Mouse (Mus musculus) gastrocnemius, adult 2 months (tissue): ENCODE results near the gene Zscan12. TPM values are rescaled to one million over a fixed set of nuclear protein-coding genes. Genes with fewer than 3 reads are reported as not detected.
"Not testable (repeated sequence)": the region's sequence is repeated elsewhere in the genome, so short reads cannot be mapped to it uniquely, and the experiment has no call there.

Source experiments
- DNase-seq: peaks from one replicate; pipeline ENCODE4 v3.0.0; 2022
- H3K27ac ChIP-seq: fragments of 200-600 bp; 2 replicates; pipeline ENCODE4 v1.8.1; 2022; ENCODE audit warnings: mild to moderate bottlenecking
- H3K4me3 ChIP-seq: fragments of 200-600 bp; 2 replicates; pipeline ENCODE4 v1.8.1; 2022; ENCODE audit warnings: mild to moderate bottlenecking, moderate library complexity
- CTCF ChIP-seq: fragments of 200-600 bp; IDR thresholded peaks from 2 replicates; pipeline ENCODE4 v1.8.1; 2022; ENCODE audit warnings: antibody characterized with exemption, mild to moderate bottlenecking, moderate library complexity
- intact Hi-C: fragments of 180-260 bp; cut with DNase I; formaldehyde crosslinking; loops from one replicate; pipeline ENCODE4 v1.15.1; 2025
- total RNA-seq, 2 experiments: library from RNA; stranded (reverse); gene quantifications; 2 replicates each; pipeline ENCODE4 v1.2.3; 2021

The Zscan12 gene
- total RNA-seq, 2 experiments from 2014 or later = 6.9 to 8.7 TPM

GRCm38 (mm10) chr13:21363719-21364118, 1.1 kb downstream of the Zscan12 start:
- Histone ChIP-seq H3K4me3 (peak overlapping the region; percentile 97), H3K27ac (no peak overlapping the region)
- no peak for DNase-seq
- no peak for TF ChIP-seq CTCF
- intact Hi-C loops = loop anchor here (2.0 to 5.0 kb wide), 3 partner anchors 39 to 167 kb away; partner anchors contain the start of genes Zkscan3, Zkscan8 and Zscan26

- intact Hi-C loops = no loop called here
- DNase-seq = no peak
- no peak for TF ChIP-seq CTCF
- no peak overlapping the region for H3K4me3 ChIP-seq
- no peak overlapping the region for H3K27ac ChIP-seq
These were observed 4.0 kb downstream of the Zscan12 start for GRCm38 (mm10) chr13:21366635-21367034.

DNA sequence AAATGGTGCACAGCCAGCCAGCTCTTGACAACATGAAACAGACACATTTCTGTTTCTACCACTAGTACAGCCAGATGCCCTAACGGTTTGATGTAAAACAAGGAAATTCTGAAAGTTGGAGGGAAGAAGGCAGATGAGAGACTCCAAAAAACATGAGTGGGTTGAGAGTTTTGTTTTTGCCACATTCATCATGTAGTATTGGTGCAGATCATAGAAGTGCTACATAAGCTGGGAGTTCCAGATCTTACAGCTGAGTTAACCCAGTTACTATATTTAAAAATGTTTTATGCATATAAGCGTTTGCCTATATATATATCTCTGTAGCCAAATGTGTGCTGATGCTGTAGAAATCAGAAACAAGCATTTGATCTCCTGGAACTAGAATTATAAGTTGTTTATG, 10.1 kb downstream of the Zscan12 start:
- intact Hi-C loops = no loop called here
- no peak for TF ChIP-seq CTCF
- Histone ChIP-seq H3K4me3 (no peak overlapping the region), H3K27ac (no peak overlapping the region)
- no peak for DNase-seq

DNA sequence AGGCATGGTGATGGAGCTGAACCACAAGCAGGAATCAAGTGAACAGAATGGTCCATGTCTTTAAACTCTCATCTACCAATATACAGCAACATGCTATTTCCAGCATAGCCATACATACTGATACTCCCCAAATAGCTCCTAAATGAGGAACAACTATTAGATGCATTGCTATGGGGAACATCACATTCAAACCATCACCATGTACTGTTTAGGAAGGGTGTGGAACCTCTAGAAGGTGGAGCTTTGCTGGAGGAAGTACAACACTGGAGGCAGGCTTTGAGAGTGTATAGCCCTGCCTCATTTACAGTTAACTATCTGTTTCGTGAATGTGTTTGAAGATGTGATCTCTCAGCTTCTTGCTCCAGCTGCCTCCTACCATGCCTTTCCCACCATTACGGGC, 15.2 kb downstream of the Zscan12 start:
- intact Hi-C loops = no loop called here

DNA sequence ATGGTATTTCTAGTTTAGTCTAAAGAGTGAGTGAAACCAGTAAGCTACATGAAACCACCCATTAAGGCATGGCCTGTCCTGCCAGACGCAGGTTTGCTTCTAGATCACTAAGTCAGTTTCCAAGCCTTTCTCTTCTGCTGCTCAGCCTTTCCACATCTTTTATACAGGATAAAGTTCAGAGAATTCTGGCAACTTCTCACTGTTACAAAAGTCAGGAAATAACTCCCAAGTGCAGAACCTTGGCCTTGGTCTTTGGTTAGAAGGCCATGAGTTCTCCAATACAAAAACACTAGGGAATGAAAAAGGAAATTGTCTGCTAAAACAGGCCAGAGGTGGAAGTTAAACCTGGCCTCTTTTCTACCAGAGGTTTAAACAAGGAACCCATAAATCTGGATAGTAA, 32.6 kb downstream of the Zscan12 start:
- H3K27ac ChIP-seq = no peak overlapping the region
- intact Hi-C loops = no loop called here
- no peak for DNase-seq
- no peak overlapping the region for H3K4me3 ChIP-seq
- no peak for TF ChIP-seq CTCF

More for the DNA sequence above, 15.2 kb downstream of the Zscan12 start:
- no peak overlapping the region for H3K4me3 ChIP-seq
- TF ChIP-seq CTCF = no peak
- H3K27ac ChIP-seq = no peak overlapping the region
- DNase-seq = no peak

DNA sequence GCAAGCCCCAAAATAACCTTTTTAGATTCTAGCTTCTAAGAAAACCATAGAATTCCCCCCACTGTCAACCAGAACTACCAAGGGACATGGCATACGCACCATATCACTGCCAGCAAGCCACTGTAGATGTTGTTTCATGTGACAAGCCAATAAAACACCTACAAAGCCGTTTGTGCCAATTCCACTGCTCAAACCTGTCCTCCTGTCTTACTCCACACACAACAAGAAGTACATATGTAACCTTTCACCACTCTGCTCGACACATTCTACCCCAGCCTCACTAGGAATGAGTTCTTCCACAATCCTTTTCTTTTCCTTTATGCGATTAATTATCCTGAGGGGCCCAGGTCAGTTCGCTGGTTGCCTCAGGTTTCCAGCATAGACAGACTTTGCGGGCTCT, 33.0 kb downstream of the Zscan12 start:
- no peak for DNase-seq
- intact Hi-C loops = no loop called here
- Histone ChIP-seq H3K27ac (no peak overlapping the region), H3K4me3 (no peak overlapping the region)
- no peak for TF ChIP-seq CTCF

DNA sequence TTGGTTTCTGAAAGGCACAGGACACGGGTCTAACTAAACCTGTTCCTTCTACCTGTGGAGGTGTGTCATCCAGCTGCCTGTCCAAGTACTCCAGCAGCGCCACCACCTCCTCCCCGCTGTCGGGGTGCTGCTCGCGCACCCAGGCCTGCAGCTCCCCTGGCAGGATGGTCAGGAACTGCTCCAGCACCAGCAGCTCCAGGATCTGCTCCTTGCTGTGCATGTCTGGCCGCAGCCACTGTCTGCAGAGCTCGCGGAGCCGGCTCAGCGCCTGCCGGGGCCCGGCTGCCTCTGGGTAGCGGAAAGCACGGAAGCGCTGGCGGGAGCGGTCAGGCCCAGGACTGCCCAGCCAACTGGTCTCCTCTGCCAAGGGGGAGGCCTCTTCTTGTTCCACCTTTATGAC, 33.4 kb downstream of the Zscan12 start:
- peak; percentile 56 for DNase-seq
- H3K27ac ChIP-seq, intact Hi-C loops: not testable (repeated sequence)
- peak overlapping the region; percentile 65 for H3K4me3 ChIP-seq

DNA sequence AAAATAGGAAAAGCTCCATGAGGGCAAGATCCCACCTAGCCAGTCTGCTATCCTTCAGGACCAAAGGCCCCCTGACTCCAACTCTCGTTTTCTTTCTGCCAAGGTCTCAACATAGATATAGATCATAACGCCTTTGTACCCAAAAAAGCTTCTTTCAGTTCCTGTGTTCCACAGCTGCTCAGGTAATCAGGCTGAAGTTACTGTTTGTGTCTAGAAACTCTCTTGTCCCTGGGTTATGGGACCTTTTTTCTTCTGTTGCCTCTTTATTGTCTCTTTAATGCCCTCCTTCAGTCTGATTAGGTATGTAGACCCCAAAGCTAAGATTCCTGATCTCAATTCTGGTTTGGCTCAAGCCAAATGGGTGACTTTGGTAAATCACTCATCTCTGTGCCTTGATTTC, 34.9 kb downstream of the Zscan12 start:
- Histone ChIP-seq H3K4me3 (no peak overlapping the region), H3K27ac (no peak overlapping the region)
- DNase-seq = no peak
- TF ChIP-seq CTCF = no peak
- intact Hi-C loops = no loop called here

DNA sequence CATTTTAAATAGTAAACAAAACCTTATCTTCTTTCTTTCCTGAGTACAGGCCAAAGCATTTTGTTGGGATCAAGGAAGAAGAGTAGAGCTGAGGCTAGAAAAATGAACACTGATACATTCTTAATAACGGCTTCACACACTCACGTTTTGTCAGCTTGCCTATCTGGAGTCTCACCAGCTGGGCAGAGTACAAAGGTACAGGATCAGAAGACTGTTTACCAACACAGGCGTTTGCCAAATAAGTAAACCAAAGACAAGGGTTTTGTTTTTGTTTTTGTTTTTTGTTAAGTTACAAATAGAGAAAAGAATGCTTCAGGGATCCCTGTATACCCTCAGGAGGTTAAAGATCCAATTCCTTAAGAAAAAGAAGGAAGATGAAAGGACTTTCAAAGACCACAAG, 38.5 kb downstream of the Zscan12 start:
- intact Hi-C loops = no loop called here
- Histone ChIP-seq H3K27ac (no peak overlapping the region), H3K4me3 (peak overlapping the region; percentile 96)
- TF ChIP-seq CTCF = no peak
- no peak for DNase-seq

- DNase-seq = no peak
- intact Hi-C loops = loop anchor here (2.0 kb wide), 3 partner anchors 39 to 105 kb away; partner anchors contain the start of genes Zscan12 and Zscan26
- Histone ChIP-seq H3K27ac (peak overlapping the region; percentile 96), H3K4me3 (peak overlapping the region; percentile 96)
- no peak for TF ChIP-seq CTCF
These were observed 39.1 kb downstream of the Zscan12 start for GRCm38 (mm10) chr13:21401636-21402286.

- intact Hi-C loops = loop anchor here (2.0 kb wide), 3 partner anchors 40 to 104 kb away; partner anchors contain the start of genes Zscan12 and Zscan26
- no peak for TF ChIP-seq CTCF
- Histone ChIP-seq H3K4me3 (peak within 1 kb of the TSS; percentile 96), H3K27ac (peak within 1 kb of the TSS; percentile 96)
- peak; percentile 90 for DNase-seq
These were observed 39.7 kb downstream of the Zscan12 start, which contains the start of gene Zkscan3 for GRCm38 (mm10) chr13:21402287-21402846. Gene Zkscan3, minus strand, starts transcription at chr13:21402755.

DNA sequence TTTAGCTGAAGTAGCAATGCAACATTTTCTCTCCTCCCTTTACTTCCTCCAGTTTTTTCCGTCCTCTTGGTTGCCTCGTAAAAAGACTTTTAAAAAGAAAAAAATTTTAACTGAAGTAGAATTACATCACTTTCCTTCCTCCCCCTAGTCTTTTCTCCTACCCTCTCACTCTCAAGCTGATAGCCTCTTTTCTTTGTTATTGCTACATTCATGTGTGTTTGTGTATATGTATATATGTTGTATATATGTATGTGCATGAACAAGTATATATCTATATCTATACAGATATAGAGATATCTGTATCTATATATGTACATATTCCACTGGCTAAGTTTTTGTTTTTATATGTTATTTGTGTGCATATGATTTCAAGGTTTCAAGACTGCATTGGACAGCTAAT, 40.2 kb downstream of the Zscan12 start:
- intact Hi-C loops = loop anchor here (2.0 kb wide), 3 partner anchors 40 to 104 kb away; partner anchors contain the start of genes Zscan12 and Zscan26
- peak overlapping the region; percentile 96 for H3K27ac ChIP-seq
- peak overlapping the region; percentile 96 for H3K4me3 ChIP-seq
- no peak for TF ChIP-seq CTCF
- DNase-seq = no peak

DNA sequence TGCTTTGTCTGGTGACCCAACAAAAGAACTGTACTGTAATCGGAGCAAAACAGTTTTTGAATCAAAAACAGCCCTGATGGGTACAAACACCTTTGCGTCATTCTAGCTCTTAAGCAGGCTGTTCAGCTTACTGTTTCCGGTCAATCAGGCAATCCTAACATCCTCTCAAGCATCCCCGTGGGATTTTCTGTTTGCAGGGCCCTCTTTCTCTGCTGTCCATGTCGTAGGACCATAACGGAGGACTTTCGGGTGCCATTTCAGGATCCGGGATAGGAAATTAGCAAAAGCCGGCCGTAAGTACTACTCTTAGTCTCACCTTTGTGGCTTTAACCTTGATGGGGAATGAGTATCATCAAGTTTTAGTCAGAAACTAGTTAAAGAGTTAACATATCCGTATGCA, 44.7 kb downstream of the Zscan12 start:
- no peak for DNase-seq
- intact Hi-C loops = no loop called here
- H3K27ac ChIP-seq = peak overlapping the region; percentile 97
- peak overlapping the region; percentile 80 for H3K4me3 ChIP-seq
- no peak for TF ChIP-seq CTCF
